9 mouse cellular contexts compared by ENCODE assay signal in genomic region chr19:18629589-18629988, GRCm38 (mm10). TPM values are rescaled to one million over a fixed set of nuclear protein-coding genes. Genes with fewer than 3 reads are reported as not detected.
DNase-seq lines count a peak whose midpoint lies in the region; ATAC-seq and TF ChIP-seq lines count a peak whose summit lies in the region.
"Had no signal": no experiment of that assay in that cellular context is flagged by ENCODE, and none has a peak within 500 bp of the region (broad histone marks: within the 10 kb centered on the region; RNA-seq: fewer than 3 reads in every experiment).

No protein-coding gene starts in this region.

- no peak for TF ChIP-seq CTCF in forebrain, postnatal 0 days (IDR thresholded peaks at IDR 0.05; ENCODE audit: low read depth)
- TF ChIP-seq CTCF in lung, embryonic 14.5 days (IDR thresholded peaks at IDR 0.05; ENCODE audit: low read depth) = no peak

- 52% methylated on average over 1 of the region's 1 CpGs for WGBS in forebrain, postnatal 0 days
- WGBS in forebrain, embryonic 13.5 days = 42% methylated on average over 1 of the region's 1 CpGs
- WGBS in lung, embryonic 14.5 days = 65% methylated on average over 1 of the region's 1 CpGs
- 73% methylated on average over 1 of the region's 1 CpGs for WGBS in midbrain, embryonic 10.5 days

- H3K9ac ChIP-seq in forebrain, postnatal 0 days = no peak overlapping the region
- no peak overlapping the region for H3K9ac ChIP-seq in forebrain, embryonic 13.5 days
- H3K9ac ChIP-seq in lung, embryonic 14.5 days = no peak overlapping the region

- no peak overlapping the region for H3K4me2 ChIP-seq in forebrain, postnatal 0 days (ENCODE audit: low read depth)
- H3K4me2 ChIP-seq in forebrain, embryonic 13.5 days = no peak overlapping the region; the same call in 1 of the 2 replicates
- peak overlapping the region; percentile 67; the same call in 1 of the 2 replicates for H3K4me2 ChIP-seq in lung, embryonic 14.5 days

- H3K36me3 ChIP-seq in forebrain, postnatal 0 days (ENCODE audit: insufficient read depth) = no peaks in the 10 kb centered on the region
- H3K36me3 ChIP-seq in forebrain, embryonic 13.5 days (ENCODE audit: poor library complexity, severe bottlenecking) = no peaks in the 10 kb centered on the region
- H3K36me3 ChIP-seq in lung, embryonic 14.5 days (ENCODE audit: insufficient read depth) = no peaks in the 10 kb centered on the region
- no peaks in the 10 kb centered on the region for H3K36me3 ChIP-seq in midbrain, embryonic 10.5 days

- intact Hi-C loops in left cerebral cortex, postnatal 25 days (cut with DNase I) = no loop called here

- DNase-seq in forebrain, postnatal 0 days = no peak
- peak; percentile 41 for DNase-seq in lung, embryonic 14.5 days
- DNase-seq in lung, postnatal 25 days (ENCODE audit: low spot score) = no peak
- DNase-seq in kidney, adult 18-20 months = peak; percentile 88
- peak; percentile 17 for DNase-seq in lung, postnatal 10 days
- no peak for DNase-seq in left cerebral cortex, postnatal 25 days (ENCODE audit: low spot score in 2 of 2)
- DNase-seq in midbrain, embryonic 10.5 days (ENCODE audit: low spot score) = no peak

- no peak overlapping the region for H3K4me3 ChIP-seq in forebrain, postnatal 0 days (ENCODE audit: low read depth, low read length)
- no peak overlapping the region for H3K4me3 ChIP-seq in forebrain, embryonic 13.5 days
- peak overlapping the region; percentile 84; the same call in 1 of the 2 replicates for H3K4me3 ChIP-seq in lung, embryonic 14.5 days (ENCODE audit: low read depth, low read length)
- no peak overlapping the region for H3K4me3 ChIP-seq in midbrain, embryonic 10.5 days

- no peaks in the 10 kb centered on the region for H3K9me3 ChIP-seq in forebrain, postnatal 0 days (ENCODE audit: low read length)
- H3K9me3 ChIP-seq in forebrain, embryonic 13.5 days (replicated peaks) = no peaks in the 10 kb centered on the region
- H3K9me3 ChIP-seq in lung, embryonic 14.5 days (ENCODE audit: low read depth, low read length) = no peaks in the 10 kb centered on the region
- no peaks in the 10 kb centered on the region for H3K9me3 ChIP-seq in midbrain, embryonic 10.5 days (replicated peaks)

- H3K27me3 ChIP-seq in forebrain, postnatal 0 days (ENCODE audit: insufficient read depth, low read length) = no peaks in the 10 kb centered on the region
- 0 out of 2 replicates have a peak, but pooled peaks cover 7% of the 10 kb centered on the region for H3K27me3 ChIP-seq in forebrain, embryonic 13.5 days
- H3K27me3 ChIP-seq in lung, embryonic 14.5 days (ENCODE audit: insufficient read depth, low read length) = no peaks in the 10 kb centered on the region
- peaks cover 24% of the 10 kb centered on the region for H3K27me3 ChIP-seq in midbrain, embryonic 10.5 days (ENCODE audit: low read depth, poor library complexity, severe bottlenecking)

- 0 out of 2 replicates have a peak overlapping the region, but pooled peaks have one; percentile 35 for H3K27ac ChIP-seq in forebrain, postnatal 0 days (ENCODE audit: low read depth, low read length)
- no peak overlapping the region for H3K27ac ChIP-seq in forebrain, embryonic 13.5 days
- H3K27ac ChIP-seq in lung, embryonic 14.5 days (ENCODE audit: low read depth) = no peak overlapping the region
- H3K27ac ChIP-seq in midbrain, embryonic 10.5 days (replicated peaks) = no peak overlapping the region

- H3K4me1 ChIP-seq in forebrain, postnatal 0 days (ENCODE audit: insufficient read depth) = no peaks in the 10 kb centered on the region
- peaks cover 9% of the 10 kb centered on the region; the same call in 1 of the 2 replicates for H3K4me1 ChIP-seq in forebrain, embryonic 13.5 days
- H3K4me1 ChIP-seq in lung, embryonic 14.5 days (ENCODE audit: insufficient read depth) = no peaks in the 10 kb centered on the region; the same call in 1 of the 2 replicates
- peaks cover 17% of the 10 kb centered on the region for H3K4me1 ChIP-seq in midbrain, embryonic 10.5 days

- ATAC-seq in forebrain, postnatal 0 days = no peak
- no peak for ATAC-seq in forebrain, embryonic 13.5 days
- ATAC-seq in lung, embryonic 14.5 days (ENCODE audit: insufficient read depth) = no peak
- ATAC-seq: forebrain, embryonic 14.5 days had no signal

RNA-seq across cellular contexts. Expression of gene Ostf1, which starts 2.0 kb away (rescaled TPM):
- 29.9 and 30.8 TPM in 2 replicates for total RNA-seq in forebrain, postnatal 0 days (2014; rRNA removed)
- polyA plus RNA-seq in forebrain, postnatal 0 days (2015; fragmentation: Nextera tagmentation; extraction: Ambion mirVana) = 37.7 and 39.0 TPM in 2 replicates
- polyA plus RNA-seq in forebrain, embryonic 13.5 days (2015; fragmentation: Nextera tagmentation; extraction: Ambion mirVana) = 26.4 and 29.5 TPM in 2 replicates
- polyA plus RNA-seq in lung, embryonic 14.5 days (2014; fragmentation: Nextera tagmentation; extraction: Ambion mirVana) = 72.9 and 75.1 TPM in 2 replicates
- total RNA-seq in left cerebral cortex, postnatal 25 days (2021) = 10 to 100 TPM; 16.2 to 16.8 TPM
- 47.9 and 49.7 TPM in 2 replicates for polyA plus RNA-seq in midbrain, embryonic 10.5 days (2016; fragmentation: Nextera tagmentation; extraction: Ambion mirVana)

RNA-seq across cellular contexts. Expression of gene Nmrk1, which starts 2.2 kb away (rescaled TPM):
- 3.0 and 3.6 TPM in 2 replicates for total RNA-seq in forebrain, postnatal 0 days (2014; rRNA removed)
- polyA plus RNA-seq in forebrain, postnatal 0 days (2015; fragmentation: Nextera tagmentation; extraction: Ambion mirVana) = 2.1 and 4.8 TPM in 2 replicates
- 4.2 and 4.5 TPM in 2 replicates for polyA plus RNA-seq in forebrain, embryonic 13.5 days (2015; fragmentation: Nextera tagmentation; extraction: Ambion mirVana)
- polyA plus RNA-seq in lung, embryonic 14.5 days (2014; fragmentation: Nextera tagmentation; extraction: Ambion mirVana) = 8.1 and 8.4 TPM in 2 replicates
- 1 to 10 TPM; 3.6 TPM for total RNA-seq in left cerebral cortex, postnatal 25 days (2021)
- 6.6 and 7.2 TPM in 2 replicates for polyA plus RNA-seq in midbrain, embryonic 10.5 days (2016; fragmentation: Nextera tagmentation; extraction: Ambion mirVana)

RNA-seq across cellular contexts. Expression of gene Carnmt1, which starts 41.0 kb away (rescaled TPM):
- 8.6 and 94.9 TPM in 2 replicates for total RNA-seq in forebrain, postnatal 0 days (2014; rRNA removed)
- polyA plus RNA-seq in forebrain, postnatal 0 days (2015; fragmentation: Nextera tagmentation; extraction: Ambion mirVana) = 8.5 and 10.6 TPM in 2 replicates
- 17.7 and 18.0 TPM in 2 replicates for polyA plus RNA-seq in forebrain, embryonic 13.5 days (2015; fragmentation: Nextera tagmentation; extraction: Ambion mirVana)
- 37.8 and 44.0 TPM in 2 replicates for polyA plus RNA-seq in lung, embryonic 14.5 days (2014; fragmentation: Nextera tagmentation; extraction: Ambion mirVana)
- 10 to 100 TPM; 11.1 to 11.6 TPM for total RNA-seq in left cerebral cortex, postnatal 25 days (2021)
- 24.0 and 26.8 TPM in 2 replicates for polyA plus RNA-seq in midbrain, embryonic 10.5 days (2016; fragmentation: Nextera tagmentation; extraction: Ambion mirVana)

Comparison
In these comparisons a context has a peak if more than half of its experiments do, and no peak if none do; other contexts are left out.
1. DNase-seq: peak in lung, embryonic 14.5 days (single experiment), kidney, adult 18-20 months (single experiment) and lung, postnatal 10 days (single experiment); none in forebrain, postnatal 0 days (single experiment), lung, postnatal 25 days (single experiment), left cerebral cortex, postnatal 25 days (0 of 2) and midbrain, embryonic 10.5 days (single experiment).